Mouse (Mus musculus): ENCODE data around the gene Tspan14.

Tspan14 gene

GRCm38 (mm10) chr14:40966392-40966861 is at the start of gene Tspan14:
Gene Tspan14 (minus strand): TSS chr14:40966807.
- no peak for DNase-seq (ENCODE audit: low spot score in 2 of 2)

- DNase-seq (ENCODE audit: low spot score in 2 of 2) = no peak
These were observed 48.2 kb upstream of the Tspan14 start for GRCm38 (mm10) chr14:41014701-41015240.

GRCm38 (mm10) chr14:41013630-41014613 is 47.3 kb upstream of the Tspan14 start, which contains the start of gene Fam213a:
Gene Fam213a (minus strand): TSS chr14:41013788.
- peak; percentile 85 to 88 for DNase-seq (ENCODE audit: low spot score in 2 of 2)

GRCm38 (mm10) chr14:41013143-41013542 is 46.5 kb upstream of the Tspan14 start:
- DNase-seq (ENCODE audit: low spot score in 2 of 2) = no peak

- no peak for DNase-seq (ENCODE audit: low spot score in 2 of 2)
These were observed 45.3 kb upstream of the Tspan14 start for GRCm38 (mm10) chr14:41011916-41012315.

GRCm38 (mm10) chr14:41008138-41008537 is 41.5 kb upstream of the Tspan14 start:
- no peak for DNase-seq (ENCODE audit: low spot score in 2 of 2)

- no peak for DNase-seq (ENCODE audit: low spot score in 2 of 2)
These were observed 41.0 kb upstream of the Tspan14 start for GRCm38 (mm10) chr14:41007641-41008040.

GRCm38 (mm10) chr14:41006899-41007298 is 40.3 kb upstream of the Tspan14 start:
- no peak for DNase-seq (ENCODE audit: low spot score in 2 of 2)

GRCm38 (mm10) chr14:41006263-41006662 is 39.7 kb upstream of the Tspan14 start:
- DNase-seq (ENCODE audit: low spot score in 2 of 2) = no peak

- no peak for DNase-seq (ENCODE audit: low spot score in 2 of 2)
These were observed 39.1 kb upstream of the Tspan14 start for GRCm38 (mm10) chr14:41005716-41006115.

- no peak for DNase-seq (ENCODE audit: low spot score in 2 of 2)
These were observed 37.9 kb upstream of the Tspan14 start for GRCm38 (mm10) chr14:41004201-41005141.

GRCm38 (mm10) chr14:41001576-41001975 is 35.0 kb upstream of the Tspan14 start:
- DNase-seq (ENCODE audit: low spot score in 2 of 2) = no peak

- no peak for DNase-seq (ENCODE audit: low spot score in 2 of 2)
These were observed 34.2 kb upstream of the Tspan14 start for GRCm38 (mm10) chr14:41000801-41001200.

- no peak for DNase-seq (ENCODE audit: low spot score in 2 of 2)
These were observed 33.5 kb upstream of the Tspan14 start for GRCm38 (mm10) chr14:40999904-41000645.

GRCm38 (mm10) chr14:40996171-40996570 is 29.6 kb upstream of the Tspan14 start:
- no peak for DNase-seq (ENCODE audit: low spot score in 2 of 2)

- DNase-seq (ENCODE audit: low spot score in 2 of 2) = no peak
These were observed 25.9 kb upstream of the Tspan14 start for GRCm38 (mm10) chr14:40992464-40992863.

GRCm38 (mm10) chr14:40988780-40989179 is 22.2 kb upstream of the Tspan14 start:
- no peak for DNase-seq (ENCODE audit: low spot score in 2 of 2)

GRCm38 (mm10) chr14:40987184-40987583 is 20.6 kb upstream of the Tspan14 start:
- DNase-seq (ENCODE audit: low spot score in 2 of 2) = no peak

- DNase-seq (ENCODE audit: low spot score in 2 of 2) = no peak
These were observed 19.0 kb upstream of the Tspan14 start for GRCm38 (mm10) chr14:40985635-40986034.

- no peak for DNase-seq (ENCODE audit: low spot score in 2 of 2)
These were observed 13.1 kb upstream of the Tspan14 start for GRCm38 (mm10) chr14:40979723-40980122.

GRCm38 (mm10) chr14:40979002-40979401 is 12.4 kb upstream of the Tspan14 start:
- peak in 1 of 2 experiments; percentile 34 for DNase-seq (ENCODE audit: low spot score in 2 of 2)
